Comparison of ENCODE assay signal across 8 mouse cellular contexts in genomic region chr3:130730189-130730653, GRCm38 (mm10). TPM values are rescaled to one million over a fixed set of nuclear protein-coding genes. Genes with fewer than 3 reads are reported as not detected.
DNase-seq lines count a peak whose midpoint lies in the region; ATAC-seq lines count a peak whose summit lies in the region.

TSS of gene Rpl34 (minus strand) at chr3:130730398.

- H3K79me2 ChIP-seq in macrophage (ENCODE audit: inconsistent target), result peaks cover 24% of the 10 kb centered on the region

- peaks cover 23% of the 10 kb centered on the region for H3K36me3 ChIP-seq in hindbrain, embryonic 16.5 days (ENCODE audit: control insufficient read depth, insufficient read depth, low read length)
- peaks cover 27% of the 10 kb centered on the region; the same call in 1 of the 2 replicates for H3K36me3 ChIP-seq in macrophage (ENCODE audit: inconsistent target)

- H3K4me2 ChIP-seq in hindbrain, embryonic 16.5 days (ENCODE audit: low read length), result peak within 1 kb of the TSS; percentile 81

- peak within 1 kb of the TSS; percentile 99 for H3K4me3 ChIP-seq in hindbrain, embryonic 16.5 days (ENCODE audit: low read length)
- peak within 1 kb of the TSS; percentile 89 for H3K4me3 ChIP-seq in macrophage (ENCODE audit: inconsistent target)

- peak within 1 kb of the TSS; percentile 94 for H3K9ac ChIP-seq in hindbrain, embryonic 16.5 days (ENCODE audit: low read depth, low read length)

- no peaks in the 10 kb centered on the region for H3K9me3 ChIP-seq in hindbrain, embryonic 16.5 days (ENCODE audit: control insufficient read depth, low read length)

- no peaks in the 10 kb centered on the region for H3K27me3 ChIP-seq in hindbrain, embryonic 16.5 days (replicated peaks; ENCODE audit: control insufficient read depth, insufficient read depth, low read length)

- peak; percentile 100 for ATAC-seq in hindbrain, embryonic 16.5 days

- peak within 1 kb of the TSS; percentile 78 for H3K27ac ChIP-seq in hindbrain, embryonic 16.5 days (ENCODE audit: low read depth, low read length)
- H3K27ac ChIP-seq in macrophage, result peak within 1 kb of the TSS; percentile 56

- 1% methylated on average over 44 of the region's 45 CpGs for WGBS in hindbrain, embryonic 16.5 days
- WGBS in macrophage (ENCODE audit: missing documents), result under 1% methylated on average over 44 of the region's 45 CpGs

- DNase-seq in WW6 (ENCODE audit: low read depth, low spot score), result peak; percentile 83
- DNase-seq in cerebellum, postnatal 4 days (ENCODE audit: low spot score in 2 of 2), result peak; percentile 81 to 90
- peak; percentile 94 for DNase-seq in gastrocnemius, adult 18-20 months (ENCODE audit: low spot score)
- DNase-seq in left cerebral cortex, adult 18-20 months (ENCODE audit: low spot score in 2 of 2), result peak; percentile 92 to 96
- DNase-seq in right cerebral cortex, adult 18-20 months, result peak; percentile 96
- DNase-seq in urinary bladder, postnatal 10 days (ENCODE audit: low spot score), result peak; percentile 71

- H3K4me1 ChIP-seq in hindbrain, embryonic 16.5 days (ENCODE audit: control insufficient read depth, insufficient read depth, low read depth, low read length), result peaks cover 17% of the 10 kb centered on the region

RNA-seq across cellular contexts. Expression of gene Rpl34, which starts in this region (rescaled TPM):
- 100 to 1,000 TPM; 315 to 345 TPM for total RNA-seq in gastrocnemius, adult 18-20 months (2021)
- 445 and 448 TPM in 2 replicates for polyA plus RNA-seq in hindbrain, embryonic 16.5 days (2015; fragmentation: Nextera tagmentation; extraction: Ambion mirVana)
- 100 to 1,000 TPM; 343 to 349 TPM for total RNA-seq in left cerebral cortex, adult 18-20 months (2021)
- 100 to 1,000 TPM in 24 of 26 experiments, 10 to 100 TPM in 2; 86.8 to 298 (median 143) TPM for total RNA-seq in macrophage (2018; cell fraction: chromatin; rRNA removed)
- 1,000 to 10,000 TPM in 13 of 26 experiments, 100 to 1,000 TPM in 13; 602 to 1,549 (median 953) TPM for total RNA-seq in macrophage (2018; cell fraction: cytosol; rRNA removed)
- 100 to 1,000 TPM; 132 to 296 (median 189) TPM for total RNA-seq in macrophage (2018; cell fraction: nucleus; rRNA removed)
- polyA plus RNA-seq in macrophage (2018), result 491 to 1,262 TPM (median 1,185 TPM) in 3 replicates

Comparison
In these comparisons a context has a peak if more than half of its experiments do, and no peak if none do; other contexts are left out.
1. Peak in every context shown above with its lines: DNase-seq, ATAC-seq, H3K4me3 ChIP-seq and H3K27ac ChIP-seq.